8 mouse cellular contexts compared by ENCODE assay signal in the genomic region with DNA sequence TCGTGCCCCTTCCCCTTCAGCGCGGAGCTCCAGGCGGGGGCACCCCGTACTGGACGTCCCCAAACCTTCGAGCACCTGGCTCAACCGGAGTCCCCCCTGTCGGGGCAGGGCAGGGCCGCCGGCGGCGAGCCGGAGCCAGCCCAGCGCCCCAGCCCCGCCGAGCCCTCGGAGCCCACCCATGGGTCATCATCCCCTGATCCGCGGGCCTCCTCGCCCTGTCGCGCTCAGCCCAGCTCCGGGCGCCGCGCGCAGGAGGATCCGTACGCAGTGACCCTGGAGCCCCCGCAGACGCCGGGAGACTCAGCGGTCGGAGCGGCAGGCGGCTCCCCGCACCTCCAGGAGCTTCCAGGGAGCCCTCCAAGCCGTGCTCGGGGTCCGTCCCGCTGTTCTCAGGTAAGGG. TPM values are rescaled to one million over a fixed set of nuclear protein-coding genes. Genes with fewer than 3 reads are reported as not detected.
DNase-seq lines count a peak whose midpoint lies in the region; ATAC-seq and TF ChIP-seq lines count a peak whose summit lies in the region.

A gene (plus strand): TSS at position 259 of the 400 bp plus-strand sequence.

- no peaks in the 10 kb centered on the region for H3K36me3 ChIP-seq in lung, embryonic 15.5 days
- no peaks in the 10 kb centered on the region for H3K36me3 ChIP-seq in heart, embryonic 13.5 days
- no peaks in the 10 kb centered on the region for H3K36me3 ChIP-seq in limb, embryonic 11.5 days (ENCODE audit: control insufficient read depth, insufficient read depth, low read length)
- no peaks in the 10 kb centered on the region for H3K36me3 ChIP-seq in stomach, embryonic 15.5 days

- peak in 1 of 2 experiments; percentile 54 for DNase-seq in cerebellum, adult 2 months
- DNase-seq in cerebellum, postnatal 36 days = no peak
- DNase-seq in lung, postnatal 10 days = no peak
- DNase-seq in limb, embryonic 11.5 days (ENCODE audit: low spot score) = no peak
- no peak for DNase-seq in frontal cortex, postnatal 14 days (ENCODE audit: low spot score in 2 of 2)

- H3K4me2 ChIP-seq in lung, embryonic 15.5 days = peak within 1 kb of the TSS; percentile 99
- peak within 1 kb of the TSS; percentile 97 for H3K4me2 ChIP-seq in heart, embryonic 13.5 days
- peak within 1 kb of the TSS; percentile 92 for H3K4me2 ChIP-seq in limb, embryonic 11.5 days (ENCODE audit: low read depth, severe bottlenecking)
- peak within 1 kb of the TSS; percentile 99 for H3K4me2 ChIP-seq in stomach, embryonic 15.5 days

- 0 out of 2 replicates have a peak within 1 kb of the TSS, but pooled peaks have one; percentile 38 for H3K27ac ChIP-seq in cerebellum, adult 2 months (ENCODE audit: insufficient read depth, low read length)
- no peak within 1 kb of the TSS for H3K27ac ChIP-seq in lung, embryonic 15.5 days
- H3K27ac ChIP-seq in heart, embryonic 13.5 days (replicated peaks) = no peak within 1 kb of the TSS
- H3K27ac ChIP-seq in limb, embryonic 11.5 days (replicated peaks; ENCODE audit: low read depth, low read length) = no peak within 1 kb of the TSS
- H3K27ac ChIP-seq in stomach, embryonic 15.5 days = no peak within 1 kb of the TSS

- H3K4me3 ChIP-seq in cerebellum, adult 2 months (replicated peaks; ENCODE audit: insufficient read depth, low read depth, low read length) = peak within 1 kb of the TSS; percentile 84
- H3K4me3 ChIP-seq in lung, embryonic 15.5 days = peak within 1 kb of the TSS; percentile 51
- H3K4me3 ChIP-seq in heart, embryonic 13.5 days = peak within 1 kb of the TSS; percentile 62
- H3K4me3 ChIP-seq in limb, embryonic 11.5 days (ENCODE audit: low read depth, low read length) = peak within 1 kb of the TSS; percentile 45
- H3K4me3 ChIP-seq in stomach, embryonic 15.5 days (replicated peaks) = peak within 1 kb of the TSS; percentile 57

- TF ChIP-seq CTCF in cerebellum, adult 2 months (IDR thresholded peaks at IDR 0.05; ENCODE audit: borderline replicate concordance, insufficient read depth, low read depth, low read length) = no peak

- H3K27me3 ChIP-seq in cerebellum, adult 2 months (ENCODE audit: control insufficient read depth, insufficient read depth, low read length) = no peaks in the 10 kb centered on the region
- H3K27me3 ChIP-seq in lung, embryonic 15.5 days = peaks cover 41% of the 10 kb centered on the region
- peaks cover 90% of the 10 kb centered on the region for H3K27me3 ChIP-seq in heart, embryonic 13.5 days (replicated peaks)
- H3K27me3 ChIP-seq in limb, embryonic 11.5 days (ENCODE audit: control insufficient read depth, insufficient read depth, low read length) = peaks cover 38% of the 10 kb centered on the region
- H3K27me3 ChIP-seq in stomach, embryonic 15.5 days (replicated peaks) = peaks cover 29% of the 10 kb centered on the region

- no peak for TF ChIP-seq POLR2A in cerebellum, adult 2 months (IDR thresholded peaks at IDR 0.05; ENCODE audit: borderline replicate concordance, insufficient read depth, low read length)

- no peak for ATAC-seq in lung, embryonic 15.5 days (ENCODE audit: borderline replicate concordance, extremely low read depth, low FRiP score, low TSS enrichment)
- ATAC-seq in heart, embryonic 13.5 days (ENCODE audit: extremely low read depth, insufficient number of reproducible peaks, low FRiP score, low TSS enrichment) = no peak
- peak; percentile 8; the same call in 1 of the 2 replicates for ATAC-seq in limb, embryonic 11.5 days (ENCODE audit: insufficient number of reproducible peaks, low FRiP score, low TSS enrichment, low read depth)
- ATAC-seq in stomach, embryonic 15.5 days (ENCODE audit: insufficient read depth, low FRiP score, low read depth) = no peak

- H3K9me3 ChIP-seq in lung, embryonic 15.5 days = no peaks in the 10 kb centered on the region
- H3K9me3 ChIP-seq in heart, embryonic 13.5 days = no peaks in the 10 kb centered on the region
- H3K9me3 ChIP-seq in limb, embryonic 11.5 days (ENCODE audit: control insufficient read depth, low read length) = no peaks in the 10 kb centered on the region
- H3K9me3 ChIP-seq in stomach, embryonic 15.5 days = no peaks in the 10 kb centered on the region

- peaks cover 33% of the 10 kb centered on the region for H3K4me1 ChIP-seq in cerebellum, adult 2 months (ENCODE audit: control insufficient read depth, insufficient read depth, low read length)
- H3K4me1 ChIP-seq in lung, embryonic 15.5 days = peaks cover 28% of the 10 kb centered on the region
- peaks cover 26% of the 10 kb centered on the region for H3K4me1 ChIP-seq in heart, embryonic 13.5 days
- peaks cover 9% of the 10 kb centered on the region for H3K4me1 ChIP-seq in limb, embryonic 11.5 days (ENCODE audit: control insufficient read depth, insufficient read depth, low read length)
- H3K4me1 ChIP-seq in stomach, embryonic 15.5 days = peaks cover 21% of the 10 kb centered on the region

- H3K9ac ChIP-seq in lung, embryonic 15.5 days = peak within 1 kb of the TSS; percentile 38
- peak within 1 kb of the TSS; percentile 72 for H3K9ac ChIP-seq in heart, embryonic 13.5 days
- H3K9ac ChIP-seq in limb, embryonic 11.5 days (ENCODE audit: low read length) = peak within 1 kb of the TSS; percentile 47; the same call in 1 of the 2 replicates
- H3K9ac ChIP-seq in stomach, embryonic 15.5 days = peak within 1 kb of the TSS; percentile 29; the same call in 1 of the 2 replicates

- WGBS in cerebellum, adult 2 months = under 1% methylated on average over 39 of the region's 42 CpGs
- WGBS in lung, embryonic 15.5 days = under 1% methylated on average over 41 of the region's 42 CpGs
- 3% methylated on average over 41 of the region's 42 CpGs for WGBS in heart, embryonic 13.5 days
- 2% methylated on average over 42 of the region's 42 CpGs for WGBS in limb, embryonic 11.5 days
- WGBS in stomach, embryonic 15.5 days = under 1% methylated on average over 42 of the region's 42 CpGs

RNA-seq across cellular contexts. Expression of the gene that starts here (rescaled TPM):
- polyA plus RNA-seq in cerebellum, adult 2 months (2012; rRNA removed) = 20.5 and 22.2 TPM in 2 replicates
- polyA plus RNA-seq in lung, embryonic 15.5 days (2015; fragmentation: Nextera tagmentation; extraction: Ambion mirVana) = 1.5 and 1.6 TPM in 2 replicates
- 0.20 and 0.43 TPM in 2 replicates for polyA plus RNA-seq in heart, embryonic 13.5 days (2015; fragmentation: Nextera tagmentation; extraction: Ambion mirVana)
- 0.07 TPM in 1 of 2 replicates, not detected in the other for polyA plus RNA-seq in limb, embryonic 11.5 days (2014; fragmentation: Nextera tagmentation; extraction: Ambion mirVana)
- 1.4 and 2.1 TPM in 2 replicates for polyA plus RNA-seq in stomach, embryonic 15.5 days (2015; fragmentation: Nextera tagmentation; extraction: Ambion mirVana)

Comparison
In these comparisons a context has a peak if more than half of its experiments do, and no peak if none do; other contexts are left out.
1. Peak in ATAC-seq, H3K4me3 ChIP-seq, H3K9ac ChIP-seq and H3K4me2 ChIP-seq in limb, embryonic 11.5 days; RNA of the gene not detected or under 1 TPM.